Mouse (Mus musculus) C2C12 (cell line): ENCODE data around the gene Fam240b.

Experiments
- CTCF ChIP-seq: IDR thresholded peaks from one replicate; pipeline ENCODE4 v1.5.1; 2011; ENCODE audit not compliant: control insufficient read depth, insufficient read depth, insufficient read length
- FOSL1 ChIP-seq: IDR thresholded peaks from one replicate; pipeline ENCODE4 v1.8.0; 2011; ENCODE audit warnings: mild to moderate bottlenecking, low read length; ENCODE audit not compliant: poor library complexity, insufficient read depth, severe bottlenecking
- MAX ChIP-seq: IDR thresholded peaks from one replicate; pipeline ENCODE4 v1.6.1; 2011; ENCODE audit warnings: mild to moderate bottlenecking, control low read depth
- MYOD1 ChIP-seq: IDR thresholded peaks from one replicate; pipeline ENCODE4 v1.6.1; 2011; ENCODE audit warnings: low read depth; ENCODE audit not compliant: control insufficient read depth, insufficient read length
- MYOG ChIP-seq: IDR thresholded peaks from one replicate; pipeline ENCODE4 v1.6.1; 2011; ENCODE audit not compliant: control insufficient read depth, insufficient read length; ENCODE audit errors: extremely low read depth

DNA sequence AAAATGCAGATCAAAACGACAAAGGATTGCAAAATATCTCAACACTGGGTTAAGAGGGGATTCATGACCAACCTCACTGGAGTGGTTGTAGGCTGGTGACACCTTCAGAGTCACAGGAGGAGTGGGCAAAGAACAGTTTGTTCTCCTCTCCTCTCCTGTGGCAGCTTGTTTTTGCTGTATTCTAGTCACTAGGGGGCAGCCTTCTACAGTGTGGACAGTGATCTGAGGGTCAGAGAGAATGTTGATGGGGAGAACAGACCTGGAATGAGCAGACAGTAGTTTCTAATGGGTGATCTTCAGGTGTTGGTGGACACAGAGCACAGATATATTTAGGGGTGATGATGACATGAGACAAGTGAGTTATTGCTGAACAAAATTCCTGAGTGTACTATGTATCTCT, 49.6 kb downstream of the Fam240b start:
- TF ChIP-seq MYOG (no peak), CTCF (no peak), FOSL1 (no peak), MAX (no peak), MYOD1 (no peak)
